Mouse (Mus musculus) spleen, embryonic (tissue): ENCODE results near the gene Lrrc74a.

Experiments
- CTCF ChIA-PET: fragments of 350-600 bp; sonication (Branson Sonifier 250); formaldehyde crosslinking; loops from one replicate; lab custom pipeline; 2022; lab: Charles Lee

The Lrrc74a gene

DNA sequence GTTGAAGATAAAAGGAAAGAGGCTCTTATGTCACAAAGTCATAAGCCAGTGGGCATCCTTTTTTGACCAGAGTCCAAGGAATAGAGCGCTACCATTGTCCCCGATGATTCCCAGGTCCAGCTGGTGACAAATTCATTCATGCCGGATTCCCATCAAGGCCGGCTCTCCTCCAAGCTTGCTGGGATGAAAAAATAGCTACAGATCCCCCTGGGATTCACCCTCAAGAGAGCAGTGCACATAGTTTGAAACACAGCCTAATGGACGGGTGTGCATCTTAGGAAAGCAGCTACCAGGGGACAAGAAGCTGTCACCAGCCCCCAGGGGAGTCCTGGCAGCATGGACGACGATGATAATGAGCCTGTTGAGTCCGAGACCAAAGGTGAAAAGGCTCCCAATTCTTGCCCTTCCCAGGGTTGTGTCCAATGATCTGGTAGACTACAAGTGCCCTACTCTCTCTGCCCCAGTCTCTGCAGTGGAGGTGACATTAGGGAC, at the start of gene Lrrc74a:
TSS of gene Lrrc74a (plus strand) at position 51 of the 492 bp plus-strand sequence.
- CTCF ChIA-PET: no interaction called here

DNA sequence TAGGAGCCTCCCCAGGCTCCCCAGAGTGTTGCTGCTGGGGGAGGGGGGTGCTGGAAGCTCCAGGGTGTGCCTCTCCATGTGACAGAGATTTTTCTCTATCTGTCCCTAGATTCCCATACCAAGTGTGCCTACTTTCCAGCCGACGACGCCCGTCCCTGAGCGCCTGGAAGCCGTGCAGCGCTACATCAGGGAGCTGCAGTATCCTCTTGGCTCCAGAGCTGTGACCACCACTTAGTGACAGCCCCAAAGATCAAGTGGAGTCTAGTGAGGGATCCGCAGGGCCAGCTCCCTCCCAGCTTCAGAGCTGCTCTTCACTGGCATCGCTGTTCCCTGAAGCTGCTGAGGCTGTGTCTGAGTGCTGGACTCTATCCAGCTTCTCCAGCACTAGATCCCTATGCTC, 48.9 kb upstream of the Lrrc74a start:
- CTCF ChIA-PET: no interaction called here

DNA sequence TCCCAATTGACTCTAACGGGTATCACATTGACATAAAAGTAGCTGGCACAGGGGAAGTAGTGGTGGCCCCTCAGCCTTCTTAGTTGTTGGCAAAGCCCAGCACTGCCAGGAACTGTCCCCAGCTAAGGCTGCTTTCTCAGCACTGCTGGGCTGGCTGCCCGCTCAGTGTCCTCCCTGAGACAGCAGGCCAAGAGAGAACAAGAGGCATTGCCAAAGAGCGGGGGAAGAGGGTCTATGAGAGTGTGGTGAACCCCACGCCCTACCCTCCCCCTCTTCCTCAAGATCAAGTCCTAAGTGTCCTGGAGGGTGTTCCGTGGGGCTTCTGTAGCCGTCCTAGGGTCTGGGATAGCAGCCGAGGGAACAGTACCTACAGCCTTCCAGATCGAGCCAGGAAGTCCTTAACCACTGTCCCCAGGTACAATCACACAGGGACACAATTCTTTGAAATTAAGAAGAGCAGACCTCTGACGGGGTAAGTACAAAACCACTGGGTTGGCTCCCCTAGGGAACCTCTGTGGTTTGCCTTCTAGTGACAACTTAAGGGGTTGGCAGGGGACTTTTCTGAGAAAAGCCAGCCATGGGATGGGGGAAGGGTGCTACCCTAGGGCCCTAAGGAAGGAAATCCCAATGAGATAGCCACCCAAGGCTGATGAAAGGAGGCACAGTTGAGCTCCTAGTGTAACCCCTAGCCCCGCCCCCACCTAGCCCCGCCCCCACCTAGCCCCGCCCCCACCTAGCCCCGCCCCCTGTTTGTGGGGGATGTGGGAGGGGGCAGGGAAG, 47.4 kb upstream of the Lrrc74a start:
- CTCF ChIA-PET: no interaction called here

DNA sequence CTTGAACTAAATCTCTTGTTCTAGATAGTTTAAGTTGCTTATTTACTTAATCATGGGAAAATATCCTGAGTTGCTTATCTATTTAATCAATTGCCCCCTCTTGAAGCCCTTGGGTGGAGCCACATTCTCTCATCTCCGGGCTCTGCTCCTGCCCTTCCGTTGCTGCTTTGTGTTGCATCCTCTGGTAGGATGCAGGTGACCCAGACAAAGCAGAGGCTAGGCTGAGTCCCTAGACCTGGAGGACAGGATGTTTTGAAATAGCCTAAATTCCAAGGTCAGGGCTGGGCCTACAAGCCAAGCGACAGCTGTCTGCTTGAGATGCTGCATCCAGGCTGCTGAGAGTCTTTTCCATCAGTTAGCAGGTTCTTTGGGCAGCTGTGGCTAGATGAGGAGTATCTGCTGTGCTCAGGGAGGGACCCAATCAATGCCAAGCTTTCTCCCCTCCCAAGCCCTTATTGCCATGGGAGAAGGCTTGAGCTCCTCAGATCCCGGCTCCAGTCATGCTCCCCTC, 46.7 kb upstream of the Lrrc74a start:
- CTCF ChIA-PET: no interaction called here

DNA sequence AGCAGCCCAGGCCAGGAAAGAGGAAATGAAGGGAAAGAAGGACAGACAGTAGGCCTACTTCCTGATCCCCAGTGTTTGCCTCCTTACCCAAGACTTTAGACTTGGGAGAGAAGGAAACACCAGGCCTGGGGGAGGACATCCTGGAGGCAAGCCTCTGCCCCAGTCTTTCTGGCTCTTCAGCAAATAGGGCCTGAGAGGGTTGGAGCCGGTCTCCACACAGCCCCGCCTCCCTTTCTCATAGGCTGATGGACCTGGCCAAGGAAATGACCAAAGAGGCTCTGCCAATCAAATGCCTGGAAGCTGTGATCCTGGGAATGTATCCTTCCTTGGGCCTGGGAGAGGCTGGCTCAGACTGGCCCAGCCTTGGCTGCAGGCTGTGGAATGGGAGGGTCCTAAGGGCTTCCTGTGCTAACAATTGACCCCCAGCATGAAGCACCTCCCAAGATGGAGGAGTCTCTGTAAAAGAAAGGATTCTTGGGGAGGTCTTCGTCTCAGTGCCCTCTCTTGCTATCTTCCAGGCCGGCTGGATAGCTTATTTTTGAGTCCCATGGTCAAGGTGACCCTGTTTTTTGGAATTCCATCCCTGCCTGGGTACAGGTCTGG, 46.1 kb upstream of the Lrrc74a start:
- CTCF ChIA-PET: no interaction called here

DNA sequence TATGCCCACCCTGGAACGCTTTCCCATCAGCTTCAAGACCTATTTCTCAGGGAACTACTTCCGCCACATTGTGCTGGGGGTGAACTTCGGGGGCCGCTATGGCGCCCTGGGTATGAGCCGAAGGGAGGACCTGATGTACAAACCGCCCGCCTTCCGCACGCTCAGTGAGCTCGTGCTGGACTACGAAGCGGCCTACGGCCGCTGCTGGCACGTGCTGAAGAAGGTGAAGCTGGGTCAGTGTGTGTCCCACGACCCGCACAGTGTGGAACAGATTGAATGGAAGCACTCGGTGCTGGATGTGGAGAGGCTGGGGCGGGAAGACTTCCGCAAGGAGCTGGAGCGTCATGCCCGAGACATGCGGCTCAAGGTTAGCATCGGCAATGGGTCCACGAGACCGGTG, 45.3 kb upstream of the Lrrc74a start:
- CTCF ChIA-PET: no interaction called here

DNA sequence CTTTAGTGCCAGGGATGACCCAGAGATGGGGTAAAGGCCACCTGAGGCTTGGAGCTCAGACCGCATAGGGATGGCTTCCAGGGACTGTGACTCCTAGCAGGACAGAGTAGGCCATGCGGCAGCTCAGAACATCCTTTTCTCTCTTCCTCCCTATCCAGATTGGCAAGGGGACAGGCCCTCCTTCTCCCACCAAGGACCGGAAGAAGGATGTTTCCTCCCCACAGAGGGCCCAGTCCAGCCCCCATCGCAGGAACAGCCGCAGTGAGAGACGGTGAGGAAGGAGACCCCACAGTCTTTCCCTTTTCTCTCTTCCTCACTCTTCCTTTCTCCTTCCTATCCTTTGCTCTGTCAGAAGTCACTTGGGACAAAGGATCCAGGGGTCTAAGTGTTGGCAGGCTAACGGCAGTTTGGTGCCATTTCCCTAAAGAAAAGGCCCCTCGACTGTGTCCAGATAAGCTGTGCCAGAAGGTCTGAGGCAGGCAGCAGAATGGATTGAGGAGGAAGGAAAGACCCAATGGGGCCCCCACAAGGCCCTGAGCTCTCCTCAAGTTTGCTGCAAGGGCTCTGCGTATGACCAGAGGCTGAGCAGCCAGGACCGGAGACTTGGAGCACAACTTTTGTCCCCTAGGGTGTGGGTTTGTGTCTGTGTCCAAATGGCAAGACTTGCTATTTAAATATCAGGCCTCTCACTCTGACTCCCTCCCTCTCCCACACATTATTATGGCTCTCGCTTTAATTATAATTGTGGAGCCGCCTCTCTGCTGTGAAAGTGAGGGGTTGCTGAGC, 43.3 kb upstream of the Lrrc74a start:
- CTCF ChIA-PET: no interaction called here

DNA sequence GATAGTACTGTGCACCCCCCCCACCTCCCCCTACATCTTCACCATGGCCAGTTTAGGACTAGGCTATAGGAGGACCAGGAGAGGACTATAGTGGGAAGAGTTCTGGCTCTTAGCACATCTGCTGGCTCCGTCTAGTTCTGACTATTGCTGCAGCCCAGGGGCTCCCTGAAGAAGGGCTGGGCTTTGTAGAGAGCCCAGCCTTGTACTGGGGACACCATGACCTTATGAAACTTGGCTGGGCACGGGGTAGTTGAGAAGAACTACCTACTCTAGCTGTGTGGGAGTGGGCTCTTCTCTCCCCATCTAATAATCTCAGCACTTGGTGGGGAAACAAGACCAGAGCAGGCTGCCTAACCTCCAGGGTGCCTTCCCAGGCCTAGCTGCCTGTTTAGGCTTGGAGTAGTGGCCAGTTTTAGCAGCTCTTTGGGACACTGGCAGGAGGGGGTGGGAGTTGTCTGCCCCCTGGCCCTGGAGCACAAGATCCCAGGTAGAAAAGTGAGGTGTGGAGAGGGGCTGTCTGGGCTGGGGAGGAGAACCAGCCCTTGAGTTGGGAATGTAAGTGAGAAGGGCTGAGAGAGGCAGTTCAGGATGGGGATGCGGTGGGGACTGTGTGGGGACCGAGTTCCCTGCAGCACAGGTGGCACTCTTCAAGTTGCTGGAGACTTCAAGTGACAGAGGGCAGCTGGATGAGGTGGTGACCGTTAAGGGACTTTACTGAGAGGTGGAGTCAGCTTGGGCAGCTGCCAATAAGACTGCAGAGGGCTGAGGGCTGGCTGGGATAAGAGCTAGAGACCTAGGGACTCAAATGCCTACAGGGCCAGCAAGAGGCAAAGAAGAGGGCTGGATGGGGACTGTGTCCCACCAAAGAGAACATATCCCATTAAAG, 41.5 kb upstream of the Lrrc74a start:
- CTCF ChIA-PET: no interaction called here

DNA sequence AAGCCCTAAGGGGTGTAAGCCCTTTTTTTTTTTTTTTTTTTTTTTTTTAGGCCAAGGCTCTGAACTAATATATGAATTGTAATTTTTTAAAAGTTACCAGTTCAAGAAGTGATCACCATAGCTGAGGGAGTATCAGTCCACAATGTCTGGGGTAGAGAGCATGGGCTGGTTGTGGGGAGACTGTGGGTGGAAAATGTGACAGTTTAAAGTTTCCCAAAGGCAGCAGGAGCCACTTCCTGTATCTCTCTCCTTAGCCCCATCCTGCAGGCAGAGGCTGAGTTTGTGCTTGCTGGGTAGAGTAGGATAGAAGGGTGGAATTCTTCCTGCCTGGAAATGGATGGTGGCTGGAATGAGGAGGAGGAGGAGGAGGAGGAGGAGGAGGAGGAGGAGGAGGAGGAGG, 40.8 kb upstream of the Lrrc74a start:
- CTCF ChIA-PET: no interaction called here

DNA sequence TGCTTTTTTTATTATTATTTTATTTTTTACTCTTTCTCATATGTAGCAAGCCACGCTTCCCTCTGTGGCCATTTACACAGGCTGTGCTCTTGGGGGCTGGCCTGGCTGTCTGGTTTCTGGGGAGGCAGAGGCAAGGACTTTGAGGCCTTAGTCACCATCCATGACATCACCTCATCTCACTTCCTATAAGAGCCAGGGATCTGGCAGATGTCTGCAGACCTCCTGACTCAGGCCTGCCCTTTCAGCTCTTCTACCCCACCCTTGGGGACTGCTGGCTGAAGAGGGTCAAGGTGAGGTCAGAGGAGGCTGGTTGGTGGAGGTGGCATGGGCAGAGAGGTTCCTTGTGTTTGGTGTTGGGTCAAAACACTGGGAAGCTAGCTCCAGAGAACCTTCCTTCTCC, 39.7 kb upstream of the Lrrc74a start:
- CTCF ChIA-PET: no interaction called here

DNA sequence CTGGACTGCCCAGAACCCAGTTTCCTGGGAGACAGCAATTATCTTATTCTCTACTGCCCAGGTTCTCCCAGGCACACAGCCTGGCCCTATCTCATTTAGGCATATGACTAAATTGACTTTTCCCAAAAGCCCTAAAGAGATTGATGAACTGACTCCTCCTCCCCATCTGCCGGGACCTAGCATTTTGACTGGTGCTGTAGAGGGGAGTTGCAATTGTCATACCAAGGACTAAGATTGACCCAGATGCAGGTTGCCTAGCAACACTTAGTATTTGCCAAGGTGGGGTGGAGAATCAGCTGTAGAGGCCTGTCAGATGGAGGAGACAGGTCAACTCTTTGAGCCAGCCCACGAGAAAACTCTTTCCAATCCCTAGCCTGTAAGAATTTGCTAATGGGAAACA, 36.2 kb upstream of the Lrrc74a start:
- CTCF ChIA-PET: no interaction called here

DNA sequence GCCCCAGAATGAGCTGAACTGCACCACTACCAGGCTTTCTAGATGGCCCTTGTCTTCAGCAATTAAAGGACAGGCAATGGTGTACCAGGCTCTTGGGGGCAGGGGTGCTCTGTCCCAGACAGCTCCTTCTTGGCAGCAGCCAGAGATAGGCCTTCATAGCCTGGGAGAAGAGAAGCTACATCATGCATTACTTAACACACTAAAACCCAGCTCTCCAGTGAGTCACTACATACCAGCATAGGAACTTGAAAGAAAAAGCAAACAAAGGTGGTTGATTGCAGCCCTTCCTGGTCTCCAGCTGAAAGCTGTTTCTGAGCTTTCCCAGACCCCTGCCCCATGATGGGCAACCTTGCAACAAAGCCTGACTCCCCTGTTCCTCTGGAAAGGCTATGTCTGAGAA, 35.6 kb upstream of the Lrrc74a start:
- CTCF ChIA-PET: interaction anchor here (0.6 kb wide), 1 partner anchor 265 kb away, joined by 4 read pairs; no protein-coding TSS in a partner anchor

DNA sequence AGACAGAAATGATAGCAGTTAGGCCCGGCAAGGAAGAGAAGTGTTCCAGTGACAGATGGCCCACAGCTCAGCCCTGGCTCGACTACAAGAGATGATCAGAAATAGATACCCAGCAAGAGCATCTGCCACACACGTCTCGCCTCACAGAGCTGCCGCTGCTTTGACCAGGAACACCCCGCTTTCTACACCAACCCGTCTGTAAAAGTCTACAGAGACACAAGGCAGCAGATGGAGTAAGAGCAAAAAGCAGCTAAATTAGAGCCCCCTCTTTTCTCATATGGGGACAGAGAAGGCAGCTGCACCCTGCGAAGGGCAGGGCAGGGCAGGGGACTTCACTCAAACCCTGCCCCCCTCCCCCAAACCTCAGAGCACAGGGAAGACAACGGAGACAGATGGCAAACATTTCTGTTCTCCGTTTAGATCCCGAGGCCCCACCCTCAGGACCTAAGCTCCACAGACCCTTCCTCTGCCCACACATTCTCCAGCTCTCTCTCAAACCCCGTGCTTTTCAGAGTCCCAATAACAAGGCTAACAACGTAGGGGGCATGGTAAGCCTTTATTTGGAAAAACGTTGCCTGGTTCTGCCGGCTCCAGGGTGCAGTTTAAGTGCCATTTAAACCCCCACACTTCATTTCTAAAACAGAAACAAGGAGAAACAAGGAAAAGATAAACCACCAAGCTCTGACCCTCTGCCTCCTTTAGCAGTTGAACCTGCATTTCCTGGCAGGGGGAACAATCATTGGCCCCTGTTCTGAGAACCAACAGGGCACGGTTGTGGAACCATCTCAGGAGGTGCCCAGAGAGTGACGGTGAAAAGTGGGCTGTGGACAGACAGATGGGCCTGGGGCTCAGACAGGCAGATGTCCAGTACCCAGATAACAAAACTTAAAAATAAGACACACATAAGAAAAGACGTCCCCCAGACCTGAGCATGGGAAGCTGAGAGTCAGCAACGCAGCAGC, 33.9 kb upstream of the Lrrc74a start:
- CTCF ChIA-PET: interaction anchor here (0.6 kb wide), 1 partner anchor 29 kb away, joined by 3 read pairs; no protein-coding TSS in a partner anchor

DNA sequence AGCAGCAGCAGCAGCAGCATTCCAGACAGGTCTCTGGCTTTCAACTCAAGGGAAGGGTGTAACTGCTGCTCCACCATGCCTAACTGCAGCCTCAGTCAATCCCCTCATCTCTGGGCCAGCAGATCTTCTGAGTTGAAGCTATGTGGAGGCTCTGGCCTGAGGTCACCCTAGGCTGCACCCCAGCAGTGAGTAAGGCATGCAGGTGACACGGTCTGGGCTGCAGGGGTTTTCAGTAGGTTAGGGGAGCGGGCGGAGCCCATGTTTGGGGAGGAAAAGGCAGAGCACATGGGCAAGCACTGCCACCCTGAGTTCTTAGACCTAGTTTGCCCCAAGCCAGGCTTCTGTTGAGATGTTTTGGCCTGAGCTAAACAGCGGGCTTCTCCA, 33.2 kb upstream of the Lrrc74a start:
- CTCF ChIA-PET: no interaction called here

DNA sequence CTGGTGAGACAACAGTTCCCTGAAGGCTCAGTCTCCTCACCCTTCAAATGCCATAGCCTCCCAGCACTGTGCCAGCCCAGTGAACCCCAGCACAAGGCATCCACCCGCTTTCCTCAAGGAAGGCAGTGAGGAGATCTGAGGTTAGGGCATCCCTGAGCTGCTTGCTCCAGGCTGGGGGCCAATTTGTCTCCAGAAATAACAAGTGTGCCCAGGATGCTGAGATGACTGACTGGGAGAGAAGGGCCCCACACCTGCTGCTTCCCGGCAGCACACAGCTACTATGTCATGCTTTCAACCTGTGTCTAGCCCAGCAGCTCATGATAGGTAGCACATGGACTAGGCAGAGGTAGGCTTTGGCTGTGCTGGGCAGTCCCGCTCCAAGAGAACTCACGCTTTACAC, 32.7 kb upstream of the Lrrc74a start:
- CTCF ChIA-PET: no interaction called here

DNA sequence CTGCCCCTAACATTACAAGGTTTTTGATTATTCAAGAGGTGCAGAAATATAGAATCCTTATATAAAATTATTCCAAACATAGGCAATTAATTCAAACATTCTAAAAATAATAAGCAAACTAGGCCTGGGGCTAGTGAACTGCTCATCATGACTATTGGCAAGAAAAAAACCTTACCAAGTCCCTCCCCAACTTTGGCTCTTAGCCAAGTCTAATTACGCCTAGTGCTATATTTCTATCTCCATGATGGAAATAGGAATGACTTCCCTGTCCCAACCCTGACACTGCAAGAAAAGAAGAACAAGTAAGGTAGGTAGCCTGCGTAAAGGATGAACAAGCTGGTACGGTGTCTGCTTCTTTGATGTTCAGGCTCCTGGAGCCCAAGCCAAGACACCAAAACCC, 31.5 kb upstream of the Lrrc74a start:
- CTCF ChIA-PET: no interaction called here

DNA sequence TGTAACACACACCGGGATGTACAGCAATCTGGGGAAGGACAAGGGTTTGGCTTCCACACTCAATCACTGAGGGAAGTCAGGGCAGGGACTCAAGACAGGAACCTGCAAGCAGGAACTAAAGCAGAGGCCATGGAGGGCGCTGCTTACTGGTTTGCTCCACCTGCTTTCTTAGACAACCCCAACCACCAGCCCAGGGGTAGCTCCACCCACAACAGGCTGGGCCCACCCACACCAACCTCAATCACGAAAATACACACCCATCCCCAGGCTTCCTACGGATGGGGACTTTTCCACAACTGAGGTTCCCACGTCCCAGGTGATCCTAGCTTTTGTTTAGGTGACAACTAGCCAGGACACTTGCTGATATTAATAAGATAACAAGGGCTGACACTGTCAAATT, 28.3 kb upstream of the Lrrc74a start:
- CTCF ChIA-PET: no interaction called here

DNA sequence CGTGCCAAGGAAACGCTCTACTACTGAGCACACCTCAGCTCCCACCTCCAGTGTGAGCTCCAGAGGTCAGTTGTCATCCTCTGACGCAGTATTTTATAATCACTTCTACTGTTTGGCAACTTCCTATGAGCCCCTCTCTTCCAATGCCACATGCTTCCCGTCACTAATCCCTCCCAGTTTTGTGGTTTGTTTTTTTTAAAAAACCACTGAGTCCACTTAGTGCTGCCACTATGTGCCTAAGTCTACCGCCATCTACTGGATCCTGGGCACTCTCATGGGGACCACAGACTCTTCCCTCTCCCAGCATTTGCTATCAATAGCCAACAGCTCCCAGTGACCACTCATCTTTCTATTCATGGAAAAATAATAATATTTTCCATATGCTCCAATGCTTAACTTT, 20.1 kb upstream of the Lrrc74a start:
- CTCF ChIA-PET: interaction anchor here (0.7 kb wide), 1 partner anchor 581 kb away, joined by 3 read pairs; no protein-coding TSS in a partner anchor

DNA sequence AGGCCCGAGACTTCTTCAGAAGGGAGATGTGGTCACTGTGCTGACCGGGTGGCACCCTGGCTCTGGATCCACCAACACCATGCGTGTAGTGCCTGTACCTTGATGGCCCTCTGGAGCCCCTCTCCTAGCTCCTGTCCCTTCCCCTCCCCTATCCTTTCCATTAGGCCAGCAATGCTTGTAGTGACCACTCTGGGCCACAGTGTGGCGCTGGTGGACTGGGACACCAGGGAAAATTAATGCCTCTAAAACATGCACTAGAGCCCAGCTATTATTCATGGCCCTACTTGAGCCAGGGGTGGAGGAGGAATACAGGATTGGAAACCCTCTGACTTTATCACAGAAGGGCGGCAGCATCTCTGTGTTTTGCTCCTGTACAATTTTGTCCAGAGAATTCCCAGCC, 18.8 kb upstream of the Lrrc74a start:
- CTCF ChIA-PET: no interaction called here

DNA sequence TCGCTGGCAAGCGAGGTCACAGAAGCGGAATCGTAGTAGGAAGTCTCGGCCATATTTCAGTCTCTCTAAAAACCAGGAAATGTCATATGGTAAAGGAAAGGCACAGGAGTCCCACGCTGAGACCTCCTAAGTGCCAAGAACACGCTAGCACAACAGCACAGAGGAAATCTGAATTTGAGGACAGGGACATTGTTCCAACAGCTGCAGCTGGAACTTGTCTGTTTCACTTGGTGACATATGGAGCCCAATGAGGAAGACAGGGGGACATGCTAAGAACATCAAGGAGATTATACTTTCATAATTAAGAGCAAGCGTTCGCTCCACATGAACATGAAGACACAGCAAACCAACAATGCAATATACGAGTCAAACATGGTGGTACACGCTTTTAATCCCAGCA, 17.2 kb upstream of the Lrrc74a start:
- CTCF ChIA-PET: no interaction called here
